Mouse (Mus musculus) yolk sac, embryonic 10.5 days (tissue): ENCODE results near the gene Olfr1250.
"Not testable (repeated sequence)": the region's sequence is repeated elsewhere in the genome, so short reads cannot be mapped to it uniquely, and the experiment has no call there.

Experiments used
- DNase-seq: peaks from one replicate; pipeline ENCODE4 v3.0.0-alpha.2; 2017; ENCODE audit warnings: low spot score

The Olfr1250 gene

GRCm38 (mm10) chr2:89661367-89661766 is at the start of gene Olfr1250:
Gene Olfr1250, minus strand, starts transcription at chr2:89661467.
- no peak for DNase-seq

DNA sequence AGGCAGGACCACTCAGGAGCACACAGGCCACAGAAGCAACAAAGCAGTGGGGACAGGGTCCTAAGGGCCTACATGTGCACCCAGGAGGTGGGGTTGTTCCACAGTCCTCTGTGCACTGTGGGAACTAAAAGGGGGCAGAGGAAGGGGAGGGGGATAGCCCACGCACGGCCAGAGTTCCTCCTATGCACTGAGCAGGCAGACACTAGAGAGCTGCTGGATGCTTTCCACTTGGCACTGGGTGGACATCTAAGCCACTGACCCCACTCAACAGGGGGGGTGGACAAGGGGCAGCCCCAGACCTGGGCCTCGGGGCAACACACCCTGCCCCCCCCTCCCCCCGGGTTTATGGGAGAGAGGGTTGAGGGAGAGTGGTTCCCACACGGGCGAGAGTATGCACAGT is 30.7 kb upstream of the Olfr1250 start:
- DNase-seq, result no peak

- no peak for DNase-seq
Measured at GRCm38 (mm10) chr2:89671836-89672235, 10.6 kb upstream of the Olfr1250 start, which contains the start of gene Olfr1251. Gene Olfr1251, minus strand, starts transcription at chr2:89671936.

DNA sequence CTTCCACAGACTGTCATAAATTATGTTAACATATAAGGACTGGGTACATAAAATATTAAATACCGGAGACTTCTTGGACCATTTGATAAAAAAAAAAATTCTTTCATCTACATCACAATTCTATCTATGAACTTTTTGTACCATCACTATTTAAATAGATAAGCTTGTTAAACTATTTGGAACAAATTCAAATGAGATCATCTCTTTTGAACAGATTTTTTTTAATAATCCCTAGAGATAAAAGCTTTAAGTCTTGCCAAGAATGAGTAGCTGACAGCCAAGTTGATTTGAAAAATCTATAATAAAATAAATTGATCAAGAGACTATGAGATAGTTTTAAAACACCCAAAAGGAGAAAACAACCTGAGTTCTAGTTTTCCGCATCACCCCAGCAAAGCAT is 26.4 kb downstream of the Olfr1250 start, which contains the start of gene Olfr1249:
Gene Olfr1249 (minus strand): TSS at position 101 of the 400 bp plus-strand sequence.
- DNase-seq, result no peak

GRCm38 (mm10) chr2:89618145-89618544 is 43.1 kb downstream of the Olfr1250 start, which contains the start of gene Olfr1248:
Gene Olfr1248, minus strand, starts transcription at chr2:89618245.
- not testable (repeated sequence) for DNase-seq

- no peak for DNase-seq
Measured at GRCm38 (mm10) chr2:89614030-89614429, 47.2 kb downstream of the Olfr1250 start, which contains the start of gene Olfr1247. Gene Olfr1247, minus strand, starts transcription at chr2:89614130.
